Mouse (Mus musculus) thymus, postnatal 25 days (tissue): ENCODE measurements around the gene Ube4b.
"Not testable (repeated sequence)": the region's sequence is repeated elsewhere in the genome, so short reads cannot be mapped to it uniquely, and the experiment has no call there.

Experiments
- DNase-seq: peaks from one replicate; pipeline ENCODE4 v3.0.0; 2022

The Ube4b gene

GRCm38 (mm10) chr4:149426325-149427199 lies at the start of gene Ube4b:
Gene Ube4b, minus strand, starts transcription at chr4:149426749.
- peak; percentile 100 for DNase-seq

- no peak for DNase-seq
Measured at GRCm38 (mm10) chr4:149475096-149475495, 48.5 kb upstream of the Ube4b start.

GRCm38 (mm10) chr4:149469557-149469956 lies 43.0 kb upstream of the Ube4b start:
- peak; percentile 88 for DNase-seq

GRCm38 (mm10) chr4:149463435-149463950 lies 36.9 kb upstream of the Ube4b start:
- DNase-seq, result no peak

GRCm38 (mm10) chr4:149462305-149462971 lies 35.9 kb upstream of the Ube4b start:
- no peak for DNase-seq

- no peak for DNase-seq
Measured at GRCm38 (mm10) chr4:149461579-149462304, 35.2 kb upstream of the Ube4b start.

GRCm38 (mm10) chr4:149460475-149460874 lies 33.9 kb upstream of the Ube4b start:
- DNase-seq, result not testable (repeated sequence)

GRCm38 (mm10) chr4:149459425-149459824 lies 32.9 kb upstream of the Ube4b start:
- DNase-seq, result no peak

GRCm38 (mm10) chr4:149458526-149458925 lies 32.0 kb upstream of the Ube4b start:
- no peak for DNase-seq

- DNase-seq, result no peak
Measured at GRCm38 (mm10) chr4:149457831-149458430, 31.4 kb upstream of the Ube4b start.

GRCm38 (mm10) chr4:149457163-149457562 lies 30.6 kb upstream of the Ube4b start:
- DNase-seq, result not testable (repeated sequence)

GRCm38 (mm10) chr4:149454879-149455278 lies 28.3 kb upstream of the Ube4b start, which contains the start of gene Rbp7:
Gene Rbp7, minus strand, starts transcription at chr4:149454978.
- DNase-seq, result no peak

- DNase-seq, result no peak
Measured at GRCm38 (mm10) chr4:149454263-149454662, 27.7 kb upstream of the Ube4b start.

GRCm38 (mm10) chr4:149453656-149454055 lies 27.1 kb upstream of the Ube4b start:
- peak; percentile 85 for DNase-seq

GRCm38 (mm10) chr4:149450636-149451035 lies 24.1 kb upstream of the Ube4b start:
- no peak for DNase-seq

- no peak for DNase-seq
Measured at GRCm38 (mm10) chr4:149446309-149446708, 19.8 kb upstream of the Ube4b start.

GRCm38 (mm10) chr4:149445868-149446267 lies 19.3 kb upstream of the Ube4b start:
- DNase-seq, result peak; percentile 40

GRCm38 (mm10) chr4:149444964-149445701 lies 18.6 kb upstream of the Ube4b start:
- DNase-seq, result peak; percentile 87

- DNase-seq, result no peak
Measured at GRCm38 (mm10) chr4:149444465-149444864, 17.9 kb upstream of the Ube4b start.

- no peak for DNase-seq
Measured at GRCm38 (mm10) chr4:149442436-149442835, 15.9 kb upstream of the Ube4b start.

GRCm38 (mm10) chr4:149440576-149440975 lies 14.0 kb upstream of the Ube4b start:
- DNase-seq, result no peak

- DNase-seq, result not testable (repeated sequence)
Measured at GRCm38 (mm10) chr4:149431887-149432286, 5.3 kb upstream of the Ube4b start.
